Mouse (Mus musculus): ENCODE measurements around the gene Dnah8. TPM values are rescaled to one million over a fixed set of nuclear protein-coding genes. Genes with fewer than 3 reads are reported as not detected.
"Not testable (repeated sequence)": the region's sequence is repeated elsewhere in the genome, so short reads cannot be mapped to it uniquely, and the experiment has no call there.

The Dnah8 gene
- 0.98 and 1.4 TPM in 2 replicates for polyA plus RNA-seq (2016; fragmentation: Nextera tagmentation; extraction: Ambion mirVana)

DNA sequence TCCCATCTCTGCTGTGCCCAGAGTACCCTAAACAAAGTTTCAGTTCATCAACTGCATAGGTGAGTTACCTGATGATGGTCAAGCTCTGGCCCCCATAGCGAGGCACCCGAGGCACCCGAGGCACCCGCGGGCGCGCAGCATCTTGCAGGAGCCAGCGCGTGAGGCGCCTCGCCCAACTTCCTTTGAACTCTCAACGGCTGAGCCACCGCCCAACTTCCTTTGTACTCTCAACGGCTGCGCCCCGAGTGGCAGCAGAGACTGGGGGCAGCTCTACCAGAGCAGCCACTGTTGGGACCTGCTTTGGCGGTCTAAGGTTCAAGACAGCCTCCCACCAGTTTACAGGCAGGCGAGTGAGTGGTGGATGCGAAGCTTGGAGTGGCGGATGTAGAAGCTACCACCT, at the start of gene Dnah8:
Gene Dnah8 (plus strand): TSS at position 223 of the 400 bp plus-strand sequence.
- H3K9ac ChIP-seq, H3K27ac ChIP-seq: not testable (repeated sequence)
- no CpG with 5 or more reads among the region's 20 CpGs for WGBS

DNA sequence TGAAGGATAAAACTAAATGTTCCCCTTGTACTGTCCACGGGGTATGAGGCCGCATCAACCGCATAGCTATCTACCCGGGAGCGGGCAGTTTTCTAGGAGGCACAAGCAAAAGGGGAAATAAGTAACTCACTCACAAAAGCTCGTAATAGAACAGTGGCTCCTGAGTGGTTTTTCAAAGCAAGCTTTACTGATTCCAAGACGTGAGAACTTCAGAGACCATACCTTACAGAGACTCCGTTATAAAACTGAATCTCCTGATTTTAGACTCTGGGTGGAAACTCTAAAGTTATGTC, 49.4 kb upstream of the Dnah8 start:
- H3K9ac ChIP-seq, result peak overlapping the region; percentile 17; the same call in 1 of the 2 replicates
- ATAC-seq (ENCODE audit: low FRiP score), result no peak
- no peak overlapping the region for H3K4me3 ChIP-seq (replicated peaks)

More for the DNA sequence above, at the start of gene Dnah8:
- not testable (repeated sequence) for H3K36me3 ChIP-seq (replicated peaks); ATAC-seq (ENCODE audit: low FRiP score); H3K4me2 ChIP-seq; H3K27me3 ChIP-seq; H3K9me3 ChIP-seq; H3K4me1 ChIP-seq; H3K4me3 ChIP-seq (replicated peaks)

DNA sequence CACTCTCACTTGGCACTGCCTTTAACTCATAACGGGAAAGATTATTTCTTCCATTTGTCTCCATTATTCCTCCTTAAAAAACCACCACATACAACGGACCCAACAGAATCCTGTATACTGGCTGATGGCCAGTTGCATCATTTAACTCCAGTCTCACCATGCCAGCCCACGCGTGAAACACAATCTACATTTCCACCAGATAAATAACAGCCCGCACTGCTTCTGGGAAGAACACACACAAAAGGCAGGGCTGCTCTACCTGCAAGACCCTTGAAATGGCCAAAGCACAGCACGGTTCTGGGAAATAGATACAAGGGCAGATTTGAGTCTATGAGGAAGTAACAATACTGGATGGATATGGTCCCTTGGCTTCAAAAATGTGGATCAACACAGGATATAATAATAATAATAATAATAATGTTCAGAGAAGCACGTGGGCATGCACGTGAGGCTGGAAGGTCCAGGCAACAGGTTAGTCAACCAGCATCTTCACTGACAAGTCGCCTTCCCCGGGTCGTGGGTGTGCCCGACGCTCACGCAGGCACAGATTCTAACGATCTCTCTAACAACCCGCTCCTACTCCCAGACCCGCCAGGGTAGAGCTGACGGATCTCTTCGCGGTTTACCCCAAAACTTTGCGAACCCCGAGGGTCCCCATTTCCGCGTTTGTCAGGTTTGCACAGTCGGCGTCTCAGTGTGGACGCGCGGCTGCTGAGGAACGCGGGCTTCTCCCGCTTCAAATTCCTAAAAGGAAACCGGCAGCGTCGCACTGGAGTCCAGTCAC, 48.8 kb upstream of the Dnah8 start:
- Histone ChIP-seq H3K9ac (peak overlapping the region; percentile 79), H3K4me3 (replicated peaks) (peak overlapping the region; percentile 77), H3K27me3 (no peaks in the 10 kb centered on the region), H3K27ac (peak overlapping the region; percentile 89), H3K36me3 (replicated peaks) (no peaks in the 10 kb centered on the region), H3K4me1 (peaks cover 32% of the 10 kb centered on the region), H3K4me2 (peak overlapping the region; percentile 71), H3K9me3 (no peaks in the 10 kb centered on the region)
- ATAC-seq (ENCODE audit: low FRiP score), result peak; percentile 54
- WGBS, result 8% methylated on average over 35 of the region's 35 CpGs

More for the DNA sequence above, 49.4 kb upstream of the Dnah8 start:
- 75% methylated on average over 8 of the region's 8 CpGs for WGBS
- H3K27me3 ChIP-seq, result no peaks in the 10 kb centered on the region
- H3K4me1 ChIP-seq, result peaks cover 32% of the 10 kb centered on the region
- peak overlapping the region; percentile 71 for H3K4me2 ChIP-seq
- no peaks in the 10 kb centered on the region for H3K9me3 ChIP-seq
- H3K27ac ChIP-seq, result no peak overlapping the region
- H3K36me3 ChIP-seq (replicated peaks), result no peaks in the 10 kb centered on the region

DNA sequence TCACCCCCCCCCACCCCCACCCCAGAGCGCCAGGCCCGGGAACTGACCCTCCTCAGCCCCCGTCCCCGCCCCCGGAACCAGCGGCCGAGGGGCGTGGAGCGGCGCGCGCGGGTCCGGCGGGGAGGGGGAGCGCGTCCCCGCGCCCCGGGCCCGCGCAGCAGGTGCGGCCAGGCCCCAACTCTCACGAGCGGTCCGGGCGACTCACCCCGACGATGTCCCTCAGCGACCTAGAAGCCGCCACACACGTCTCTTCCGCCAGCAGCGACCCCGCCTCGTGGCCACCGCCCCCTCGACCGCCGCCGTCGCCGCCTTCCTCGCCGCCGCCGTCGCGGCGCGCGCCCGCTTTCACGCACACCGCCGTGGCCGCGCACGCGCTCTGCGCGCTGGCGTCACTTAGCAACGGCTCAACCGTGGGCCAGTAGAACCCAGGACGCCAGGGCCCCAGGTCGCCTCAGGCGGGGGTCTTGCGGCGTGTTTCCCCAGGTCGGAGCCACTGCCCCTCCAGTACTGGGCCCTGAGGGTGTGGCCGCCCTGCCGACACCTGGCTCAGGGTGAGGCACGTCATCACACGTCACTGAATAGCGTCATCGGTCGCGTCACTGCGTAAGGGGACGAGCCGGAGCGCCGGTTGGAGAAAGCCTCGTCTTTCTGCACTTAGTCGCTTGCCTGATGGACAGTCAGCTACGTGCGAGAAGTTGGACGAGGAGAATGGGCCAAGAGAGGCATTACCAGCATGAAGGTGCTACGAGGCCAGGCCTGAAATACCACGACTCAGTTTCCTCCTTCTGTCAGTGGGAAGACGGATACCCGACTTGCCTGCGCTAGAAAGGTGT, 48.0 kb upstream of the Dnah8 start, which contains the start of gene Btbd9:
Gene Btbd9 (minus strand): TSS at position 548 of the 833 bp plus-strand sequence.
- Histone ChIP-seq H3K27ac (peak within 1 kb of the TSS; percentile 89), H3K4me1 (peaks cover 32% of the 10 kb centered on the region), H3K9me3 (no peaks in the 10 kb centered on the region), H3K36me3 (replicated peaks) (no peaks in the 10 kb centered on the region), H3K27me3 (no peaks in the 10 kb centered on the region), H3K4me3 (replicated peaks) (peak within 1 kb of the TSS; percentile 77), H3K4me2 (peak within 1 kb of the TSS; percentile 71), H3K9ac (peak within 1 kb of the TSS; percentile 79)
- ATAC-seq (ENCODE audit: low FRiP score), result peak; percentile 94
- WGBS, result under 1% methylated on average over 78 of the region's 94 CpGs

DNA sequence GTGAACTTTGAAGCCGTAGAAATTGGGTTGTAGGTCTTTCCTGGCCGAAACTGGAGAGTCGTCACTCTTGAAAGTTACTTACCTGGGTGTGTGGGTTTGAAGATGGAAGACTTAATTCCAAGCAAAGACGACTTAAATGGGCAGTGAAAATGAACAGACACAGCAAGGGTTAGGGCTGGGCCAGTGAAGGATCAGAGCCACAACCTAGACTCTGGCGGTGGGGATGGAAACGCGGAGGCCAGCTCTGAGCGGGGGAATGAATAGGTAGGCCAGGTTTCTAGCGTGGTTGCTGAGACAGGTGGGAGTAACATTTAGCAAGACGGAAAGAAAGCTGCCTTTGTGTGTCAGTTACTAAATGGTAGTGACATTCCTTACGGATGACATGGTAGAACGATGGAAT, 47.2 kb upstream of the Dnah8 start:
- Histone ChIP-seq H3K9ac (peak overlapping the region; percentile 79), H3K27me3 (no peaks in the 10 kb centered on the region), H3K9me3 (no peaks in the 10 kb centered on the region), H3K36me3 (replicated peaks) (no peaks in the 10 kb centered on the region), H3K4me1 (peaks cover 27% of the 10 kb centered on the region), H3K27ac (no peak overlapping the region), H3K4me3 (replicated peaks) (peak overlapping the region; percentile 77), H3K4me2 (peak overlapping the region; percentile 71)
- WGBS, result 68% methylated on average over 12 of the region's 12 CpGs
- ATAC-seq (ENCODE audit: low FRiP score), result no peak

DNA sequence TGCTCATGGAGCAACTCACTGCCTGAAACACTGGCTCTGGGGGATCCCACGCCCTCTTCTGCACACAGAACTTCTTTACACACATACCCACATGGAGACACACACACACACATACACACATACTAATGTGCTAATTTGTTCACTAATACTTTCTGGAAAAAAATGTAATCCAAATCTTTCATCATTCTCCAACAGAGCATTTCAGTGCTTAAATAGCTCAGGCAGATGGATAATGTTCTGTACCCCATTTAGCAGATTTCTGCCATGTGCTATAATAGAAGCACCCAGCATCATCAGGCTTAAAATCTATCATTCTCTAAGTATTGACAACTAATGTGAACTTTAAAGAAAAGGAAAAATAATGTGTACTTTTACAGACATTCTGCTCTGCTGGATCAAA, 43.4 kb upstream of the Dnah8 start:
- peaks cover 11% of the 10 kb centered on the region for H3K4me1 ChIP-seq
- no peaks in the 10 kb centered on the region for H3K9me3 ChIP-seq
- no peaks in the 10 kb centered on the region for H3K27me3 ChIP-seq
- no peak overlapping the region for H3K27ac ChIP-seq
- H3K4me2 ChIP-seq, result no peak overlapping the region
- H3K4me3 ChIP-seq (replicated peaks), result no peak overlapping the region
- no peaks in the 10 kb centered on the region for H3K36me3 ChIP-seq (replicated peaks)
- ATAC-seq (ENCODE audit: low FRiP score), result no peak
- WGBS, result 65% methylated on average over 1 of the region's 1 CpGs
- H3K9ac ChIP-seq, result no peak overlapping the region

DNA sequence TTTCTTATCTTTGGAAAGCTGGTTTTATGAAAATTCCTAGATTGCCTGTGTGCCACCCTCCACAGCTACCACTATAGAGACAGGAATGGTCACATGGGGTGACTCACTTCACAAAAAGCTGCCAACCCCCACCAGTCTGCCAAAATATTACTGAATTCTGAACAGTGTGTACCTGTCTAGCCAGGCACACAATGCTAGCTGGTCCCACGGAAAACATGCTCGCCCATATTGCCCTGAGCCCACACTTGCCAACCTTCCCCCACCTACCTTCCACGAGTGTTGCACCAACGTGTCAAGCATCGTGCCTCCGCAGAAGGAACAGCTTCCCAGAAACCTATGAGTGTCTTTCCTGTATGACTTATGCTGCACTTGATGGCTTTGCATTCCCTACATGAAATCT, 43.0 kb upstream of the Dnah8 start:
- H3K36me3 ChIP-seq (replicated peaks), result no peaks in the 10 kb centered on the region
- 87% methylated on average over 6 of the region's 6 CpGs for WGBS
- no peak overlapping the region for H3K4me3 ChIP-seq (replicated peaks)
- H3K4me1 ChIP-seq, result peaks cover 15% of the 10 kb centered on the region
- no peak overlapping the region for H3K9ac ChIP-seq
- H3K27me3 ChIP-seq, result no peaks in the 10 kb centered on the region
- H3K27ac ChIP-seq, result no peak overlapping the region
- ATAC-seq (ENCODE audit: low FRiP score), result no peak
- no peaks in the 10 kb centered on the region for H3K9me3 ChIP-seq
- H3K4me2 ChIP-seq, result no peak overlapping the region

DNA sequence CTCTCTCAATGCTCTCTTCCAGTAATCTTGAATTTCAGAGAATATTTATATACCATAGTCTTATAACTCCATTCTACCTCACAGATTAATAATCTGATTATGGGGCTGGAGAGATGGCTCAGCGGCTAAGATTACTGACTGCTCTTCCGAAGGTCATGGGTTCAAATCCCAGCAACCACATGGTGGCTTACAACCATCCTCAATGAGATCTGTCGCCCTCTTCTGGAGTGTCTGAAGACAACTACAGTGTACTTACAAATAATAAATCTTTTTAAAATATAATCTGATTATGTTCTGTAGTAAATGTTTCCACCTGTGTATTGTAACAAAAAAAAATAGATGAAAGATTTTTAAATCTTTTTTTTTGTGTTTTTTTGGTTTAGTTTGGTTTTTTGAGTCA, 41.8 kb upstream of the Dnah8 start:
- Histone ChIP-seq H3K4me2 (no peak overlapping the region), H3K4me1 (peaks cover 9% of the 10 kb centered on the region), H3K27ac (no peak overlapping the region), H3K9ac (no peak overlapping the region), H3K9me3 (no peaks in the 10 kb centered on the region), H3K36me3 (replicated peaks) (no peaks in the 10 kb centered on the region), H3K27me3 (no peaks in the 10 kb centered on the region), H3K4me3 (replicated peaks) (no peak overlapping the region)
- 81% methylated on average over 3 of the region's 3 CpGs for WGBS
- ATAC-seq (ENCODE audit: low FRiP score), result no peak

DNA sequence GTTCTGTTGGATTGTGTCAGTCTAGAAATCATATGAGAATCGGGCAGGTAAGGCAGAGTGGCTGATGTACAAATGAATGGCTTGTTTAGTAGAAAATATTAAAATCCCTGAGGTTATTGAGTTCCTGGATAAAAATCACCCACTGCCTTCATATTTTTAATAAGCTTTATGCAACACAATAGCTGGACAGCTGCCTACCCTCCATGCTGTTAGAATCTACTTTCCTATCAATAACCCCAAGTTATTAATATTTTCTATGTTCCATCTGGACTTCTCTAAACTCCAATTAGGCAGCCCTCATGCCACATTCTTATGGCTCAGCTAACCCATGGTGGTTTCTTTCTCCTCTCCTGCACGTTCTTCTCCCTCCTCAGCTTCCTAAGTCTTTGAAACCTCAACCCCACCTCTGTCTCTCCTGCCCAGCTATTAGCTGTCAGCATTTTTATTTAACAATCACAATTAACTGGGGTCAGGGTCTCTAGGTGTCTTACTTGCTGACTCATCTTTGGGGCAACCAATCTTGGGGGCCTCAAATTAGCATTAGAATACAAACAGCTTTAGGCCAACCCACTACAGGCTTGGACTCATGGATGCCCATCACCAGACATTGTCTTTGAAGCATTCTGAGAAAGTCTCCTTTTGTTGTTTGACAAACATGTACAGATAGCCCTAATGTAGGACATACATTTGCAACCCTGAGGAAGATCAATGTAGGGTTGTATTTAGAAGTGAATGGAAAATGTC, 40.7 kb upstream of the Dnah8 start:
- no peaks in the 10 kb centered on the region for H3K9me3 ChIP-seq
- no peak overlapping the region for H3K9ac ChIP-seq
- 69% methylated on average over 2 of the region's 2 CpGs for WGBS
- H3K27me3 ChIP-seq, result no peaks in the 10 kb centered on the region
- H3K4me3 ChIP-seq (replicated peaks), result no peak overlapping the region
- no peaks in the 10 kb centered on the region for H3K36me3 ChIP-seq (replicated peaks)
- no peak overlapping the region for H3K4me2 ChIP-seq
- H3K27ac ChIP-seq, result no peak overlapping the region
- H3K4me1 ChIP-seq, result 0 out of 2 replicates have a peak, but pooled peaks cover 4% of the 10 kb centered on the region
- no peak for ATAC-seq (ENCODE audit: low FRiP score)

DNA sequence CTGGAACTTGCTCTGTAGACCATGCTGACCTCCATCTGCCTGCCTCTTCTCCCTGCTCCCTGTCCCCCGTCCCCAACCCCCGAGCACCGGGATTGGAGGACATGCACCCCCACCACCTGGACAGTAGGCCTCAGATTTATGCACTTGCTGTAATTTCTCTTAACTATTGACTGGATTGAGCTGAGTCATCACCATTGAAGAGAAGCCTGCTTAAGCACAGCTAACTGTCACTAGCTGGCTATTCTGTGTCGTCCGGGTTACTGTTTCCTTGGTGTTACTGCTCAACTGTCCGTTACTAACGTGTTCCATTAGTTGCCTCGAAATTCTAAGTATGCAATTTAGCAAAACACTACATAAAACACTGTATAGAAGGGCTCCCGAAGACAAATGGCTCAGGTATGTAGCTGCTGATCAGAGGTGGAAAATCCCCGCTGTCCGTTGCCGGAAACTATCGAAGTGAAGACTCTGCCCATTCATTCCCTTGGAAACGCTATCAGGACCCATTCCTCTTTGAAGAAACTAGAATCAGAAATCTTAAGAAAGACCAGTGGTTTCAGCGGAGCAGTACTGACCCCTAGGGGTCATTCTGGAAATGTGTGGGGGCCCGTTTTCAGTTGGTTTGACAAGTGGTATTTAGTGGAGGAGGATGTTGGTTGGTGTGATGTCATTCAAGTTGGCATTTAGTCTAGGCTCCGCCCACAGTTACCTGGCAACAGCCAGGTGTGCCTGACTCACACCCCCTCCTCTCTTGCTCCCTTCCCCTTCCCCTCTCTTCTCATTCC, 33.5 kb upstream of the Dnah8 start:
- H3K4me3 ChIP-seq (replicated peaks), result no peak overlapping the region
- no peaks in the 10 kb centered on the region for H3K27me3 ChIP-seq
- WGBS, result 48% methylated on average over 17 of the region's 17 CpGs
- H3K4me2 ChIP-seq, result no peak overlapping the region
- H3K4me1 ChIP-seq, result peaks cover 18% of the 10 kb centered on the region
- H3K9me3 ChIP-seq, result no peaks in the 10 kb centered on the region
- no peak overlapping the region for H3K9ac ChIP-seq
- H3K27ac ChIP-seq, result no peak overlapping the region
- 0 out of 2 replicates have a peak, but pooled peaks have one; percentile 36 for ATAC-seq (ENCODE audit: low FRiP score)
- H3K36me3 ChIP-seq (replicated peaks), result peaks cover 21% of the 10 kb centered on the region

DNA sequence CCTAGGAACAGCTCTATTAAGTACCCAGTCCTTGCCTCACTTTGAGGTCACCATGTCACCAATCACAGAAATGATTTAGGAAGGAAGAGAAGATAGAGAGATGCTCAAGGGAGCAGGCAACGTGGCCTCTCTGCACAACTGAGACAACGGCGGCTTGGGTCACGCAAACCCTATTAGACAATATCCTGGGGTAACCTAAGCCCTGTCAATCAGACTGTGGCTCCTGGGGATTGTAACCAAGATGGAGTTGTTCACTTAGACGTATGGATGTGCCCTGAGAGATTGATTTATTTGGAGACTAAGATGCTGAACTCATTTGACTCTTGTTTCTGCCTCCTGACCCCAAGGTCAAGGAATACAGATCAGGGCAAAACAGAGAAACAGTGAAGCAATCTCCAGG, 29.7 kb upstream of the Dnah8 start:
- Histone ChIP-seq H3K9ac (no peak overlapping the region), H3K27ac (no peak overlapping the region), H3K4me1 (peaks cover 14% of the 10 kb centered on the region), H3K36me3 (replicated peaks) (peaks cover 44% of the 10 kb centered on the region), H3K4me3 (replicated peaks) (no peak overlapping the region), H3K9me3 (no peaks in the 10 kb centered on the region), H3K27me3 (no peaks in the 10 kb centered on the region), H3K4me2 (no peak overlapping the region)
- ATAC-seq (ENCODE audit: low FRiP score), result 0 out of 2 replicates have a peak, but pooled peaks have one; percentile 17
- 55% methylated on average over 5 of the region's 5 CpGs for WGBS

Data from forebrain, embryonic 12.5 days (tissue).